Mouse (Mus musculus) heart, embryonic 10.5 days (tissue): ENCODE data around the gene Mgat4d. TPM values are rescaled to one million over a fixed set of nuclear protein-coding genes. Genes with fewer than 3 reads are reported as not detected.

Source experiments
- DNase-seq: peaks from one replicate; pipeline ENCODE4 v3.0.0-alpha.2; 2017; ENCODE audit warnings: low spot score
- H3K27ac ChIP-seq: fragments of 300-500 bp; sonication (generic); 2 replicates; pipeline ENCODE4 v1.5.1; 2016; ENCODE audit warnings: mild to moderate bottlenecking
- H3K27me3 ChIP-seq: fragments of 300-500 bp; sonication (generic); 2 replicates; pipeline ENCODE4 v1.6.1; 2016; ENCODE audit warnings: mild to moderate bottlenecking; ENCODE audit not compliant: poor library complexity, insufficient read depth, severe bottlenecking
- H3K36me3 ChIP-seq: fragments of 300-500 bp; sonication (generic); 2 replicates; pipeline ENCODE4 v1.6.1; 2016; ENCODE audit warnings: mild to moderate bottlenecking, moderate library complexity
- H3K4me1 ChIP-seq: fragments of 300-500 bp; sonication (generic); 2 replicates; pipeline ENCODE4 v1.6.1; 2016; ENCODE audit warnings: mild to moderate bottlenecking
- H3K4me3 ChIP-seq: fragments of 300-500 bp; sonication (generic); 2 replicates; pipeline ENCODE4 v1.5.1; 2016; ENCODE audit warnings: mild to moderate bottlenecking, moderate library complexity
- H3K9me3 ChIP-seq: fragments of 300-500 bp; sonication (generic); 2 replicates; pipeline ENCODE4 v1.6.1; 2016; ENCODE audit warnings: mild to moderate bottlenecking, moderate library complexity
- WGBS: fragments of 180-500 bp; shearing (Covaris S2); methylation state at CpG from one replicate; pipeline ENCODE4 v1.1.7; 2016; 5-methylcytosine and 5-hydroxymethylcytosine counted together
- polyA plus RNA-seq: library from polyadenylated mRNA; unstranded; fragments of >200 nt; fragmentation: Nextera tagmentation; extraction: Ambion mirVana; gene quantifications from 2 replicates; pipeline ENCODE4 v1.2.1, GENCODE M21; 2016

Gene Mgat4d
- polyA plus RNA-seq, 1 experiment from 2014 or later, result not detected

- Histone ChIP-seq H3K27ac (no peak overlapping the region), H3K4me3 (no peak overlapping the region), H3K4me1 (no peaks in the 10 kb centered on the region), H3K36me3 (no peaks in the 10 kb centered on the region), H3K27me3 (no peaks in the 10 kb centered on the region; the same call in 1 of the 2 replicates), H3K9me3 (no peaks in the 10 kb centered on the region)
- 75% methylated on average over 3 of the region's 3 CpGs for WGBS
- no peak for DNase-seq
Observed at GRCm38 (mm10) chr8:83342076-83342475, 6.2 kb upstream of the Mgat4d start.

- peaks cover 1% of the 10 kb centered on the region for H3K27me3 ChIP-seq
- H3K4me3 ChIP-seq, result no peak overlapping the region
- H3K27ac ChIP-seq, result no peak overlapping the region
- no peaks in the 10 kb centered on the region for H3K36me3 ChIP-seq
- no peak for DNase-seq
- no peaks in the 10 kb centered on the region for H3K9me3 ChIP-seq
- H3K4me1 ChIP-seq, result no peaks in the 10 kb centered on the region
Observed at GRCm38 (mm10) chr8:83342693-83343092, 5.6 kb upstream of the Mgat4d start.

GRCm38 (mm10) chr8:83351315-83351714 lies 3.0 kb downstream of the Mgat4d start:
- H3K4me1 ChIP-seq, result no peaks in the 10 kb centered on the region
- no peaks in the 10 kb centered on the region for H3K9me3 ChIP-seq
- no peak overlapping the region for H3K27ac ChIP-seq
- no peak for DNase-seq
- H3K36me3 ChIP-seq, result no peaks in the 10 kb centered on the region
- no peak overlapping the region for H3K4me3 ChIP-seq
- H3K27me3 ChIP-seq, result peaks cover 12% of the 10 kb centered on the region
- 94% methylated on average over 2 of the region's 2 CpGs for WGBS

- DNase-seq, result no peak
- 0 out of 2 replicates have a peak overlapping the region, but pooled peaks have one; percentile 36 for H3K27ac ChIP-seq
- WGBS, result 64% methylated on average over 7 of the region's 7 CpGs
Observed at GRCm38 (mm10) chr8:83363156-83363769, 15.0 kb downstream of the Mgat4d start.

GRCm38 (mm10) chr8:83377231-83377630 lies 29.0 kb downstream of the Mgat4d start:
- H3K4me1 ChIP-seq, result no peaks in the 10 kb centered on the region
- H3K4me3 ChIP-seq, result no peak overlapping the region
- H3K36me3 ChIP-seq, result no peaks in the 10 kb centered on the region
- H3K27ac ChIP-seq, result no peak overlapping the region
- DNase-seq, result no peak
- H3K9me3 ChIP-seq, result no peaks in the 10 kb centered on the region
- no peaks in the 10 kb centered on the region for H3K27me3 ChIP-seq

More at GRCm38 (mm10) chr8:83363156-83363769, 15.0 kb downstream of the Mgat4d start:
- Histone ChIP-seq H3K36me3 (no peaks in the 10 kb centered on the region), H3K4me3 (no peak overlapping the region), H3K9me3 (no peaks in the 10 kb centered on the region), H3K27me3 (no peaks in the 10 kb centered on the region), H3K4me1 (no peaks in the 10 kb centered on the region)

- Histone ChIP-seq H3K27me3 (no peaks in the 10 kb centered on the region), H3K9me3 (no peaks in the 10 kb centered on the region), H3K4me3 (no peak overlapping the region), H3K4me1 (no peaks in the 10 kb centered on the region), H3K27ac (no peak overlapping the region), H3K36me3 (no peaks in the 10 kb centered on the region)
- 70% methylated on average over 4 of the region's 4 CpGs for WGBS
- no peak for DNase-seq
Observed at GRCm38 (mm10) chr8:83380141-83380540, 31.9 kb downstream of the Mgat4d start.

GRCm38 (mm10) chr8:83381016-83381415 lies 32.7 kb downstream of the Mgat4d start:
- no peak for DNase-seq
- WGBS, result 81% methylated on average over 2 of the region's 2 CpGs
- H3K27ac ChIP-seq, result no peak overlapping the region
- no peak overlapping the region for H3K4me3 ChIP-seq
- no peaks in the 10 kb centered on the region for H3K4me1 ChIP-seq
- no peaks in the 10 kb centered on the region for H3K27me3 ChIP-seq
- H3K36me3 ChIP-seq, result no peaks in the 10 kb centered on the region
- no peaks in the 10 kb centered on the region for H3K9me3 ChIP-seq

GRCm38 (mm10) chr8:83382850-83383249 lies 34.6 kb downstream of the Mgat4d start:
- Histone ChIP-seq H3K27me3 (peaks cover 6% of the 10 kb centered on the region), H3K4me3 (no peak overlapping the region), H3K9me3 (no peaks in the 10 kb centered on the region), H3K36me3 (no peaks in the 10 kb centered on the region), H3K4me1 (no peaks in the 10 kb centered on the region), H3K27ac (no peak overlapping the region)
- no peak for DNase-seq
- WGBS, result 13% methylated on average over 2 of the region's 2 CpGs

GRCm38 (mm10) chr8:83389316-83390005 lies 41.2 kb downstream of the Mgat4d start, which contains the start of gene Clgn:
Gene Clgn (plus strand): TSS chr8:83389867.
- H3K4me1 ChIP-seq, result peaks cover 8% of the 10 kb centered on the region
- peak within 1 kb of the TSS; percentile 62 for H3K4me3 ChIP-seq
- no peak for DNase-seq
- H3K36me3 ChIP-seq, result no peaks in the 10 kb centered on the region
- peaks cover 47% of the 10 kb centered on the region for H3K27me3 ChIP-seq
- 4% methylated on average over 41 of the region's 41 CpGs for WGBS
- peak within 1 kb of the TSS; percentile 36; the same call in 1 of the 2 replicates for H3K27ac ChIP-seq
- no peaks in the 10 kb centered on the region for H3K9me3 ChIP-seq

- Histone ChIP-seq H3K9me3 (no peaks in the 10 kb centered on the region), H3K27me3 (peaks cover 47% of the 10 kb centered on the region), H3K27ac (0 out of 2 replicates have a peak overlapping the region, but pooled peaks have one; percentile 36), H3K4me3 (peak overlapping the region; percentile 62), H3K4me1 (peaks cover 8% of the 10 kb centered on the region), H3K36me3 (no peaks in the 10 kb centered on the region)
- WGBS, result 8% methylated on average over 14 of the region's 14 CpGs
- no peak for DNase-seq
Observed at GRCm38 (mm10) chr8:83390006-83390701, 41.9 kb downstream of the Mgat4d start.

- DNase-seq, result no peak
- Histone ChIP-seq H3K4me3 (no peak overlapping the region), H3K9me3 (no peaks in the 10 kb centered on the region), H3K4me1 (peaks cover 8% of the 10 kb centered on the region), H3K36me3 (no peaks in the 10 kb centered on the region), H3K27ac (no peak overlapping the region), H3K27me3 (peaks cover 45% of the 10 kb centered on the region)
- WGBS, result 52% methylated on average over 1 of the region's 1 CpGs
Observed at GRCm38 (mm10) chr8:83392521-83392920, 44.2 kb downstream of the Mgat4d start.

GRCm38 (mm10) chr8:83394325-83394724 lies 46.1 kb downstream of the Mgat4d start:
- H3K4me1 ChIP-seq, result peaks cover 8% of the 10 kb centered on the region
- WGBS, result 82% methylated on average over 5 of the region's 5 CpGs
- H3K36me3 ChIP-seq, result no peaks in the 10 kb centered on the region
- H3K27me3 ChIP-seq, result peaks cover 27% of the 10 kb centered on the region
- H3K9me3 ChIP-seq, result no peaks in the 10 kb centered on the region
- DNase-seq, result no peak
- no peak overlapping the region for H3K4me3 ChIP-seq
- H3K27ac ChIP-seq, result no peak overlapping the region

GRCm38 (mm10) chr8:83396680-83397079 lies 48.4 kb downstream of the Mgat4d start:
- H3K4me3 ChIP-seq, result no peak overlapping the region
- peaks cover 5% of the 10 kb centered on the region; the same call in 1 of the 2 replicates for H3K27me3 ChIP-seq
- no peak overlapping the region for H3K27ac ChIP-seq
- no peaks in the 10 kb centered on the region for H3K4me1 ChIP-seq
- H3K9me3 ChIP-seq, result no peaks in the 10 kb centered on the region
- no peaks in the 10 kb centered on the region for H3K36me3 ChIP-seq
- WGBS, result 84% methylated on average over 6 of the region's 6 CpGs
- no peak for DNase-seq
